Comparison of ENCODE assay signal across 25 mouse cellular contexts in genomic region chr6:37406018-37406417, GRCm38 (mm10).
"Had no signal": no experiment of that assay in that cellular context is flagged by ENCODE, and none has a peak within 500 bp of the region (broad histone marks: within the 10 kb centered on the region; RNA-seq: fewer than 3 reads in every experiment).

No protein-coding gene starts in this region.

- H3K27ac ChIP-seq: hindbrain, embryonic 10.5 days; hindbrain, embryonic 12.5 days; hindbrain, embryonic 14.5 days; intestine, embryonic 15.5 days; layer of hippocampus, adult 2 months; left cerebral cortex, adult 2 months; limb, embryonic 10.5 days; limb, embryonic 12.5 days; liver, embryonic 13.5 days; liver, embryonic 15.5 days had no signal

- ATAC-seq: hindbrain, embryonic 16.5 days; inflammation-experienced regulatory T-cells, adult 6 months; intestine, embryonic 15.5 days; intestine, postnatal 0 days; liver, postnatal 0 days had no signal

- H3K9me3 ChIP-seq: heart, embryonic 12.5 days; hindbrain, embryonic 10.5 days; hindbrain, embryonic 12.5 days; intestine, embryonic 15.5 days; limb, embryonic 10.5 days; limb, embryonic 12.5 days; liver, embryonic 13.5 days; liver, embryonic 15.5 days had no signal

- H3K27me3 ChIP-seq: heart, embryonic 12.5 days; hindbrain, embryonic 12.5 days; intestine, embryonic 15.5 days; limb, embryonic 12.5 days; liver, embryonic 13.5 days; liver, embryonic 15.5 days had no signal

- H3K4me2 ChIP-seq: heart, embryonic 12.5 days; hindbrain, embryonic 12.5 days; hindbrain, embryonic 14.5 days; intestine, embryonic 15.5 days; limb, embryonic 12.5 days; liver, embryonic 11.5 days; liver, embryonic 13.5 days; liver, embryonic 15.5 days had no signal

- H3K9ac ChIP-seq: heart, embryonic 12.5 days; hindbrain, embryonic 12.5 days; hindbrain, embryonic 14.5 days; intestine, embryonic 15.5 days; limb, embryonic 12.5 days; liver, embryonic 13.5 days; liver, embryonic 15.5 days; liver, postnatal 0 days had no signal

- H3K36me3 ChIP-seq: hindbrain, embryonic 10.5 days; hindbrain, embryonic 12.5 days; intestine, embryonic 15.5 days; limb, embryonic 10.5 days; liver, embryonic 13.5 days; liver, embryonic 15.5 days had no signal

- DNase-seq: gastrocnemius, postnatal 14 days; gastrocnemius, postnatal 36 days; heart, adult 18-20 months; heart, postnatal 10 days; heart, postnatal 4 days; kidney, adult 18-20 months; kidney, adult 8-10 months; kidney, postnatal 4 days; liver; liver, embryonic 13.5 days; liver, postnatal 0 days had no signal

- H3K4me3 ChIP-seq: heart, embryonic 12.5 days; hindbrain, embryonic 10.5 days; hindbrain, embryonic 12.5 days; intestine, embryonic 15.5 days; layer of hippocampus, adult 2 months; left cerebral cortex, adult 2 months; limb, embryonic 10.5 days; limb, embryonic 12.5 days; liver, embryonic 13.5 days; liver, embryonic 15.5 days had no signal
